Mouse (Mus musculus) bone marrow macrophage, adult 2 months (primary cell): ENCODE measurements at regions not wholly inside any gene's neighbourhood (a gene's known extent, or its start where the extent isn't known, plus 50 kb on each side); places are given as distances from the start of the nearest gene placed in this dataset.

Experiments
- CTCF ChIP-seq: IDR thresholded peaks from 2 replicates; pipeline ENCODE4 v1.5.1; 2012; ENCODE audit warnings: low read depth, mild to moderate bottlenecking, low read length, moderate library complexity
- POLR2A ChIP-seq: IDR thresholded peaks from 2 replicates; pipeline ENCODE4 v1.6.1; 2012; ENCODE audit warnings: mild to moderate bottlenecking, low read depth, low read length, borderline replicate concordance

- TF ChIP-seq CTCF (no peak), POLR2A (no peak)
Observed at GRCm38 (mm10) chr14:9331593-9331992, 665.6 kb upstream of the 4930452B06Rik start.
